Mouse (Mus musculus) stomach, postnatal 0 days (tissue): ENCODE results near the gene Gas7.

ENCODE experiments used
- CTCF ChIP-seq: IDR thresholded peaks from 2 replicates; pipeline ENCODE4 v1.5.1; 2016; ENCODE audit warnings: antibody characterized with exemption, low read depth, mild to moderate bottlenecking, moderate library complexity
- EP300 ChIP-seq: optimal IDR thresholded peaks from 2 replicates; pipeline ENCODE3; 2016; ENCODE audit warnings: antibody characterized with exemption

DNA sequence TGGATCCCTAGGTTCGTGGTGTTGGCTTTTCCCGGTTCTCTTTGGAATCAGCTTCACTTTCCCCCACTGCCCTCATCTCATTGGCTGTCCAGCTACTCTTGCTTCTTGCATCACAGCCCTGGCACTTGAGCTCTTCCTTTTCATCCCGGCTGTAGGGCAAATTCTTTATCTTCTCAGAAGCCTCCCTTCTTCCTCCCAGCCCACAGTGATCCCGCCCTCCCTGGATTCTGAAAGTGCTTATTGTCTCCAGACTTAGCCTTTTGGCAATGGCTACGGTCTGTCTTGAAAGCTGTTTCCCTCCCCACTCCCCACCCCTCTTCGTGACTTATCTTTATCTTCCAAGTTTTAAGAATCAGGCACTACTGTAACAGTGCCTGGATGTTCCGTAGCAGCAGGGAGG is 126.3 kb downstream of the Gas7 start:
- no peak for TF ChIP-seq CTCF
- TF ChIP-seq EP300, result no peak
